Mouse (Mus musculus) adrenal gland, adult 18-20 months (tissue): ENCODE measurements around the gene Gm42688. TPM values are rescaled to one million over a fixed set of nuclear protein-coding genes. Genes with fewer than 3 reads are reported as not detected.
"Not testable (repeated sequence)": the region's sequence is repeated elsewhere in the genome, so short reads cannot be mapped to it uniquely, and the experiment has no call there.

Experiments
- DNase-seq, 2 experiments: peaks; one replicate each; pipeline ENCODE4 v3.0.0; 2021 to 2022; ENCODE audit warnings: low spot score in 2 of 2
- microRNA-seq, 2 experiments: library from miRNA; unstranded; fragments of <30 nt; microRNA quantifications; one replicate each; pipeline ENCODE4 v1.2.0; 2021; ENCODE audit warnings: borderline number of aligned reads in 2 of 2
- total RNA-seq, 2 experiments: library from RNA; stranded (reverse); gene quantifications; 1 replicate in 1 of 2; 2 replicates in 1 of 2; pipeline ENCODE4 v1.2.3; 2021

Gene Gm42688
- total RNA-seq, 2 experiments from 2014 or later: 4.0 to 5.1 TPM

DNA sequence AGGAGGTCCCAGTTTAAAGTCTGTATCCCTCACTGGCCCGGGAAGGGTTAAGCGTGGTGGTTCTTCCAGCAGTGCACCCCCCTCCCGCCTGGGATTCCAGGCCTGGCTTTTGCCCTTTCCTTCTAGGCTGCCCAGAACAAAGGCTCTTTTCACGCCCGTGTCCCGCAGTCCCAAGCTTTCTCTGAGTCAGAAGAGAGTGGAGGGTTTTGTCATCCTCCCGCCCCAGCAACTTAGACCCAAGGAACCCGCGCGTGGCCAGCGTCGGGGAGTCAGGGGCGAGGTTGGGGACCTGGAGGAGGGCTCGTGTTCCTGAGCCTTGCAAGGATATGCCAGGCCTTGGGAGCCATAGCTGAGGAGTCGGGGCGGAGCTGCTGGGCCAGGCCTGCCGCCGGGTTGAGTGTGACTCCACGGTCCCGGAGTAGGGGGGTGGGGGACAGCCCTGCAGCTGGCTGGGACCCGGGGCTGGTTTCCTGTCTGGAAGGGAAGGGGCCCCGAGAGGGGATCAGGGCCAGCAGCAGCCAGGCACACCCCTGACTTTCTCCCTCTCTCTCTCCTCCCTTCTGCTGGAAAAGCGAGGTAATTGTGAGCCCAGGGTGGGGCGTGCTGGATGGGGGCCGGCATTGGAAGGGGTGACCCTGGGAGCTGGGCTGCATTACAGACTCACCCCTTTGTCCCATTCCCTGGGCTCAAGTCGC lies 35.6 kb downstream of the Gm42688 start:
- DNase-seq: peak; percentile 61 to 65

DNA sequence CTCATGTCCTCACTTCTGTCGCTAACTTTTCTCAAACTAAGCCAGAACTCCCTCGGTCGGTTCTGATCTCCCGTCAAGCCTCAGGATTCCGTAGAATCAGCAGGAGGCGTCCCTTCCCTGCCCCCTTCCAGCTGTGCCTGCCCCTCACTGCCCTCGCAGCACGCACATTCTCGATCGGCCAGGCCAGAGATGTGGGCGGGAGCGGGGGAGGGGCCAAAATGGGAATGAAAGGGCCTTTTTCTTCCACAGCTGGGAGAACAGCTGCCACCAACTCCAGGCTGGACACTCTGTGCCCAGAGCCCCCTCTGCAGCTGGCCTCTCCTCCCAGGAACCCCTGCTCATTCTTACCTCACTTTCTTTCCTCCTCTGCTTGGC lies 36.1 kb downstream of the Gm42688 start:
- DNase-seq: peak; percentile 84 to 88

DNA sequence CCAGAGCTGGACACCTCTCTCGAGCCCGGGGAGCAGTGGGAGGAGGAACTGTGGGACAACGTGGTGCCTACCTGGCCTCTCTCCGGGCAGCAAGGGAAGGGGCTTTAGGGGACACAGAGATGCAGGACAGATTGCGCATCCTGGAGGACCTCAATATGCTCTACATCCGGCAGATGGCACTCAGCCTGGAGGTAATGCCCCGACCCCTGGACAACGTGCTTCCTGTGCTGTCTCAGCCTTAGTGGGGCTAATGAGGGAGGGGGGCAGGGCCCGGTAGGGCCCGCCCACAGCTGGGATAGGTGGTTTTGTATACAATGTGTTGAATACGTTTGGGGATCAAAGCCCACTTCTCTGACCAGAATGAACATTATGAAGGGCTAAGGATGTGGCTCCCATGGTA lies 36.6 kb downstream of the Gm42688 start:
- DNase-seq: no peak

DNA sequence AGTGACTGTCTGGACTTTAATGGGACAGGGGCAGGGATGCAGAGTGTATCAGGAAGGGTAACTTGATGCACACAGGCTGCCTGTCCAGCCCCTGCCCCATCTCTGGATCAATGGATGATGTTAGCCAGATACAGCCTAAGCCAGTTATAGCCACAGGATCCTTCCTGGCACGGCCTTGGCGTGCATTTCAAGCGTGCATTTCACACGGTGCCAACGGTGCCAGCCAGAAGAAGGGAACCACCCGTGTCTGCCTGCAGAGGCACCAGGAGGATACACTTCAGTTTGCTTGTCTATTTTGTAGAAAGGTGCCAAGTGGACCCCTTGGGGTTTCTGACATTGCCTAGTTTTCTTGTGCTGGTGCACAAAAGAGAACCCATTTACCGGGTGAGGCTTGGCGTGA lies 38.6 kb downstream of the Gm42688 start:
- DNase-seq: no peak

DNA sequence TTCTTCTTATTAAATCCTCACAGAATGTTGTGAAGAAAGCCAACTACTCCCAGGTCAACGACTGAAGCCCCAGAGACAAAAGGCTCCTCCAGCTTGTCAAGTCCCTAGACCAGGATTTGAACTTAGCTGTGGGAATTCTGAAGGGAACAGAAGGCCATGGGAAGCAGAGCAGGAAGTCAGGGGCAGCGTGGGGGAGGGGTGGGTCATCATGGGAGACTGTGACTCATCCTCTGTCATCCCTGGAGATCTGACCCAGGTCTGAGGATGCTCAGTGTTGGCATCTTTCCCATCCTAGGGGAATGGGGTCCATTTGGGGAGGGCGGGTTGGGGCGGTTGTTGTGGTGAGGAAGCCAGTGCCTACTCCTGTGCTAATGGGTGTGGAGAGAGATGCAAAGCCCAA lies 40.2 kb downstream of the Gm42688 start:
- no peak for DNase-seq

DNA sequence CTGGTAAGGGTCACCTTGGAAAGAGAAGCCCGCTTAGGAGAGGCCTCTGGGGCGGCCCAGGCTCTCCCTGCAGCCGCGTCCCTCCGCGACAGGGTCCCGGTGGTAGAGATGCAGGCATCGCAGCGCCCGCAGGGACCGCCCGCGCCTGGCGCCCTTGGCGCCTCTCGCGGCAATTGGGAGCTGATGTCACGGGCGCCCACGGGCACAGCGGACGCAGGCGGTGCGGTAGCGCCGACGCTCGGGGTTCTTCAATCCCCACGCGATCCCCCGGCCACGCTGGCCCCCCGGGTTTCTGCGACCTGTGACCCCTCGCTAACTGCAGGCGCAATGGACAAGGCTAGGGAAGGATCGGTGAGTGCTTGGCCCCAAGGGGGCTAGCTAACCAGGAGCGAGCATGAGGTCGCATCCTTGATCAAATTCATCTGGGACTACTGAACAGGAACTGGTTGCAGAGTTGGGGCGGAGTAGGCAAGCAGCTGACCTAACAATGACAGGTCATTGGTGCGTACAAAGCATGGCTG lies 40.9 kb downstream of the Gm42688 start:
- DNase-seq: no peak

DNA sequence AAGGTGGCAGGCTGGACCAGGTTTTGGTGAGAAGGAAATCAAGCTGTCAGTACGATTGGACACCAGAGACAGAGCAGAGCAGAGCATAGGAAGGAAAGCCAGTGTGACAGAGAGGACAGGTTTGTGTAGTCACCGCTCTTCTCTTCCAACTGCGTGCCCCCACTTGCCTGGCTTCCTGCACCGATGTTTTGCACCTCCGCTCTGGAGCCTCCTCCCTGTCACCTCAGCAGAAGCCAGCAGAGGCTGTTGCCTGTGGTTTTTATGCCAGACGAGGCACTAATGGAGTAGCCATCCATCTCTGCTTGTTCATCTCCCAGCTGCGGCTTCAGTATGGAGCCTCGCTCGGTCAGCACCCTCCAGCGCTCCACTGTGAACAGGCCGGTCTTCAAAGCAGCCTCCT lies 41.5 kb downstream of the Gm42688 start:
- no peak for DNase-seq

DNA sequence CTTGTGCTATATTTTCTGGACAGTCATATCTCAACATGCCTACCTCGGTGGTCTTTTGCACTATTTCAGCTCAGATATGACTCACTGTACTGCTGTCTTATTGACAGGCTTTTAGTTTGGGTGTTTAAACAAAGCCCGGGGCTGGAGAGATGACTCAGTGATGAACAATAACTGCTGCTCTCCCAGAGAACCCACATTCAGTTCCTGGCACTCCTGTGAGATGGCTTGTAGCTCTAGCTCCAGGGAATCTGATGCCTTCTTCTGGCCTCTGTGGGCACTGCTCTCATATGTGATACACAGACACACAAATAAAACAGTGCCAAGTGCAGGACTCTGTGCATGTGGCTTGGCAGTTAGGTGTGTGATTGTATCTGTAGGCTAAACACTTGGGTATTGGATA lies 43.8 kb downstream of the Gm42688 start:
- DNase-seq: no peak

DNA sequence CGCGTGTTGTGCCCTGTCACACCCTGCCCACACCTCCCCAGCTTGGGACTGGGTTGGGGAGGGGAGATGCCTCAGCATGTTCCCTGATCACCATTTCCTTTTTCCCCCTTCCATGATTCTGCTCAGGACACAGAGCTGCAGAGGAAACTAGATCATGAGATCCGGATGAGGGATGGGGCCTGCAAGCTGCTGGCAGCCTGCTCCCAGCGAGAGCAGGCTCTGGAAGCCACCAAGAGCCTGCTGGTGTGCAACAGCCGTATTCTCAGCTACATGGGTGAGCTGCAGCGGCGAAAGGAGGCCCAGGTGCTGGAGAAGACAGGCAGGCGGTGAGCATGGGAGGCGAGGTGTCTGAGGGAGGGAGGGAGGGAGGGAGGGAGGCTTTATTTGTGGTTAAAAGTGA lies 44.4 kb downstream of the Gm42688 start:
- no peak for DNase-seq

DNA sequence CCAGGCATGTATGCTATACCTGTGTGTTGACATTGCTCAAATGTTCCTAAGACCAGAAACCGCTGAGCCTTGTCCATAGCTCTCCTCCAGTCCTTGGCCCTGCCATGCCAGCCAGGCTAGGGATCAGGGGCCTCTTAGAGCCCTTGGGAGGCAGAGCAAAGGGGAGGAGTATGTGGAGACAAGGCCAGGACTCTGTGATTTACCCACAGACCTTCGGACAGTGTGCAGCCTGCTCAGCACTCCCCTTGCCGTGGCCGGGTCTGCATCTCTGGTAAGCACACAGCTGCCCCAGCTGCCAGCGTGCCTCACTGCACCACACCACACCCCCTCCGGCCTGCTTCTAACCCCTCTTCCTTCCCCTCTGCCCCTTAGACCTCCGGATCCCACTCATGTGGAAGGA lies 45.9 kb downstream of the Gm42688 start:
- no peak for DNase-seq

DNA sequence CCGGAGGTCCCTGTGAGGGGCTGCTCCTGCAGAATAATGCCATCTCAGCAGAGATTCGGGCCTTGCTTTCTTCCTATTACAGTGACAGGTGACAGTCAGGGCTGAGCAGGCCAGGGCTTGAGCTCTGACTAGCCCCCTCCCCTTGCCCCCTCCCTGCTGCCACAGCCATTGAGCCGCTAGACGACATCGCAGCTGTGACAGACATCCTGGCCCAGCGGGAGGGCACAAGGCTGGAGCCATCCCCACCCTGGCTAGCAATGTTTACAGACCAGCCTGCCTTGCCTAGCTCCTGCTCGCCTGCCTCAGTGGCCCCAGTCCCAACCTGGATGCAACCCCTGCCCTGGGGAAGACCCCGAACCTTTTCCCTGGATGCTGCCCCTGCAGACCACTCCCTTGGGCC lies 50.3 kb downstream of the Gm42688 start:
- DNase-seq: no peak

DNA sequence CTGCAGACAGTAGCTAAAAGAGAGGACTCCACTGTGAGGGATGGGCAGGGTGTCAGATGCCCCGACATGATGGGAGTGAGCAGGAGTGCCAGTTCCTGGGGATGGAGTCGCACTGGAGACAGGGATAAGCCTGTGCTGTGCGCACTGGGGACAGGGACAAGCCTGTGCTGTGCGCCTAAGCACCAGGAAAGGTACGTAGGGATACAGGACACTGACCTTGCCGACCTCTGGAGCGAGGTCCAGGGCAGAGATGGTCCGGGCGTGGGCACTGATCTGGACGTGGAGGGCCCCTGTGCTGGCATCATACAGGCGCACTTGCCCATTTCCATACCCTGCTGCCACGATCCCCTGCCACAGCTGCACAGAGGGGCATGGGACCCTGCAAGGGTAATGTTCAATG lies 51.6 kb downstream of the Gm42688 start:
- no peak for DNase-seq

DNA sequence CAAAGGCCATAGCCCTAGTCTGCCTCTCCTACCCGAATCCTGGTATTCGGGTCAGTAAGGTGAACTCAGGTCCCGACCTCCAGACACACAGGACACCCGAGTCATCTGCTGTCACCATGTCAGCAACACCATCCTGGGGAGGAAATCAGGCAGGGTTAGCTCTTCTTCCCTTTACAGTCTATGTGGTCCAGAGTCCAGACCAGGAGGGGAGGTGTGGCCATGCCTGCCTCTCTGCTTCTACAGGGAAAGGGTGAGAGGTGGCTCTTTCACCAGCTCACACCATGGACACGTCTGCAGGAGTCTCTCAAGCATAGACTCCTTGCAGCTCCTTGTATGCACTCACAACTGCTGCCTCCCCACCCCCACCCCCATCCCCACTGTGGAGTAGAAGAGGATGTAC lies 52.1 kb downstream of the Gm42688 start:
- no peak for DNase-seq

DNA sequence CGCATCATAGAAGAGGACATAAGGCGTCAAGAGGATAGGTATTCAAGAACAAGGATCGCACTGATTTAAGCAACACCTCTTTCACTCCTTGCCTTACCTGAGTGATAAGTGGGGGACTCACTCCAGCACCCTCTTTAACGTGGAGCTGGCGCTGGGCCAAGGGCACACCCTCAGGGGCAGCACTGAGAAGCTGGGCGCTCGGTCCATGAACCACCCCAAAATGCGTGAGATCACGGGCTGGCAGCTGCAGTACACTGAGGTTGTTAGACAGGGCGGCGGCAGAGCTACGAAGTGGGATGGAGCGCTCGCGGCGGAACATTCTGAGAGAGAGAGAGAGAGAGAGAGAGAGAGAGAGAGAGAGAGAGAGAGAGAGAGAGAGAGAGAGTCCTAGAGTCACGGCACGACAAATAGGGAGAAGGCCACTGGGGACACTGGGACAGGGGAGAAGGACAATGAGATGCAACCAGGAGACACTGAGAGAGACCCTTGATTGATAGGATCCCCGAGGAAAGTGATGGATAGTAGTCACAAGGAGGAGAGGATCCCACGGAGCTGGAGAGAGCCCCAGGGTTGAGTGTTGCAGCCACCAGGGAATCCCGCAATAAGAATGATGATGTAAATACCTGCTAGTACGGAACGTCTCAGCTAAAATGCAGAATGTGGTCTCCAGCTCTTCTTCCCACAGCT lies 54.3 kb downstream of the Gm42688 start:
- no peak for DNase-seq

DNA sequence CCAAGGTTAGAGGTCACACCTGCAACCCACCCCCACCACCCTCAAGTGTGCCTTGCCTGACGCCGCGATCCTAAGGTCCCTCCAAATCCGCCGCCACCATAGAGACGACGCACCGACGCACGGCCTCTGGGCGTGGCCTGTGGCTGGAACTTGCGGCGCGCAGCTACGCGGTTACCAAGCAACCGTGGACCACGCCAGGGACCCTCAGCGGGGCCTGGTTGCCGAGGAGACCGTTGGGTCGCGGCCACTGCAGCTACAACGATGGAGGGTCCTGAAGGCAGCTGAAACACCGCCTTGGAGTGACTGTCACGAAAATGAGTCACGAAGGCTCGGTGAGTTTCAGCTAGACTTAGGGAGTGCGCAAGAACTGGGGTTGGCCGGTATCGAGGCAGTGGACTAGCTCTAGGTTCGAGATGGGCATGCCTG lies 54.9 kb downstream of the Gm42688 start, which contains the start of the genes Wdr54 and 1700003E16Rik:
TSS of gene Wdr54 (minus strand) at position 139 of the 426 bp plus-strand sequence.
TSS of gene 1700003E16Rik (plus strand) at position 146 of the 426 bp plus-strand sequence.
- DNase-seq: peak; percentile 48 to 54

DNA sequence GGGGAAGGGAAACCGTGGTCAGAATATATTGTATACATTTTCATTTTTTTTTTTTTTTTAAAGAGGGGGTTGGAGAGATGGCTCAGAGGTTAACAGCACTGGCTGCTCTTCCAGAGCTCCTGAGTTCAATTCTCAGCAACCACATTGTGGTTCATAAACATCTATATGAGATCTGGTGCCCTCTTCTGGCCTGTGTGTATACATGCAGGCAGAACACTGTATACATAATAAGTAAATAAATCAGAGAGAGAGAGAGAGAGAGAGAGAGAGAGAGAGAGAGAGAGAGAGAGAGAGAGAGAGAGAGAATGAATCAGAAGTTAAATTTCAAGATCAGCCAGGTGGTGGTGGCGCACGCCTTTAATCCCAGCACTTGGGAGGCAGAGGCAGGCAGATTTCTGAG lies 58.0 kb downstream of the Gm42688 start:
- not testable (repeated sequence) for DNase-seq

Small RNAs within 50 kb of the gene (microRNA-seq; reads per million reads assigned to microRNA genes)
- gene Mir3470a: 0 reads per million in 2 experiments

Other genes starting within 250 kb of the Gm42688 start
- gene Sema4f, start 161.8 kb upstream of the Gm42688 start, total RNA-seq: under 1 TPM; 0.74 to 0.76 TPM
- not detected for gene M1ap, start 154.7 kb upstream of the Gm42688 start, total RNA-seq
- 1 to 10 TPM; 7.0 to 7.2 TPM for gene Dok1, start 68.1 kb upstream of the Gm42688 start, total RNA-seq
- 1 to 10 TPM; 1.6 to 1.8 TPM for gene Loxl3, start 67.4 kb upstream of the Gm42688 start, total RNA-seq
- 100 to 1,000 TPM; 175 to 219 TPM for gene Aup1, start 47.1 kb upstream of the Gm42688 start, total RNA-seq
- gene Htra2, start 46.3 kb upstream of the Gm42688 start, total RNA-seq: 10 to 100 TPM; 44.0 to 55.2 TPM
- gene Dqx1, start 43.8 kb upstream of the Gm42688 start, total RNA-seq: 1 to 10 TPM; 2.2 to 3.3 TPM
- 10 to 100 TPM in 1 of 2 experiments, 1 to 10 TPM in 1; 6.0 to 12.8 TPM for gene Tlx2, start 31.3 kb upstream of the Gm42688 start, total RNA-seq
- gene Pcgf1, start 23.7 kb upstream of the Gm42688 start, total RNA-seq: 10 to 100 TPM; 36.4 to 39.3 TPM
- gene Lbx2, start 15.2 kb upstream of the Gm42688 start, total RNA-seq: 1 to 10 TPM; 5.0 to 7.6 TPM
- gene Ccdc142, start within 50 bp of the Gm42688 start, total RNA-seq: 1 to 10 TPM; 4.4 to 5.8 TPM
- 100 to 1,000 TPM in 1 of 2 experiments, 10 to 100 TPM in 1; 99.5 to 107 TPM for gene Mrpl53, start 7.4 kb downstream of the Gm42688 start, total RNA-seq
- 10 to 100 TPM; 38.2 to 57.2 TPM for gene Mogs, start 13.9 kb downstream of the Gm42688 start, total RNA-seq
- 10 to 100 TPM; 84.3 to 89.0 TPM for gene Wbp1, start 19.9 kb downstream of the Gm42688 start, total RNA-seq
- 10 to 100 TPM; 20.1 to 20.7 TPM for gene Ino80b, start 23.8 kb downstream of the Gm42688 start, total RNA-seq
- gene Rtkn, start 33.8 kb downstream of the Gm42688 start, total RNA-seq: 1 to 10 TPM; 4.7 to 6.6 TPM
- 1 to 10 TPM; 1.9 to 3.6 TPM for gene Wdr54, start 54.8 kb downstream of the Gm42688 start, total RNA-seq
- gene 1700003E16Rik, start 54.8 kb downstream of the Gm42688 start, total RNA-seq: 1 to 10 TPM; 1.1 to 1.4 TPM
- 100 to 1,000 TPM; 111 to 138 TPM for gene Dctn1, start 64.3 kb downstream of the Gm42688 start, total RNA-seq
- under 1 TPM in 1 of 2 experiments, not detected in 1; 0.07 TPM for gene Slc4a5, start 118.2 kb downstream of the Gm42688 start, total RNA-seq
- 10 to 100 TPM; 12.3 to 24.1 TPM for gene Mthfd2, start 224.3 kb downstream of the Gm42688 start, total RNA-seq
- gene Mob1a, start 224.4 kb downstream of the Gm42688 start, total RNA-seq: 10 to 100 TPM; 67.7 to 79.2 TPM
- gene Bola3, start 247.5 kb downstream of the Gm42688 start, total RNA-seq: 100 to 1,000 TPM; 257 to 284 TPM